Mouse (Mus musculus) erythroid progenitor cell, adult 5-6 weeks (primary cell): ENCODE data around the gene Sparc. TPM values are rescaled to one million over a fixed set of nuclear protein-coding genes. Genes with fewer than 3 reads are reported as not detected.

Experiments
- ATAC-seq: replicated peaks from 2 replicates; pipeline ENCODE4 v1.8.0; 2016; ENCODE audit warnings: moderate number of reproducible peaks, mild to moderate bottlenecking, moderate TSS enrichment, inconsistent platforms; ENCODE audit not compliant: poor library complexity, low FRiP score, severe bottlenecking
- total RNA-seq, 2 experiments: library from RNA; stranded (forward) in 1 of 2; stranded (reverse) in 1 of 2; fragments of 150-400 nt in 1 of 2; fragments of 186-747, 209-891 nt in 1 of 2; gene quantifications; 2 replicates each; pipeline versions ENCODE4 v1.2.3 to v1.2.4; 2015 to 2017; ENCODE audit warnings: low replicate concordance in 2 of 2

Sparc gene
- total RNA-seq, 2 experiments from 2014 or later: 3.8 to 9.3 TPM

- no peak for ATAC-seq
Measured at GRCm38 (mm10) chr11:55410502-55410901, 12.5 kb downstream of the Sparc start.

- ATAC-seq: no peak
Measured at GRCm38 (mm10) chr11:55410005-55410404, 13.0 kb downstream of the Sparc start.

- ATAC-seq: no peak
Measured at GRCm38 (mm10) chr11:55407133-55407532, 15.8 kb downstream of the Sparc start.

GRCm38 (mm10) chr11:55405601-55406469, 17.1 kb downstream of the Sparc start:
- ATAC-seq: no peak

GRCm38 (mm10) chr11:55404659-55405457, 18.1 kb downstream of the Sparc start:
- no peak for ATAC-seq

GRCm38 (mm10) chr11:55400863-55401262, 22.1 kb downstream of the Sparc start:
- ATAC-seq: no peak

- no peak for ATAC-seq
Measured at GRCm38 (mm10) chr11:55398371-55398770, 24.6 kb downstream of the Sparc start.

GRCm38 (mm10) chr11:55397441-55397840, 25.5 kb downstream of the Sparc start:
- no peak for ATAC-seq

GRCm38 (mm10) chr11:55397036-55397435, 25.9 kb downstream of the Sparc start:
- no peak for ATAC-seq

- ATAC-seq: no peak
Measured at GRCm38 (mm10) chr11:55395073-55395642, 27.8 kb downstream of the Sparc start.

- ATAC-seq: no peak
Measured at GRCm38 (mm10) chr11:55394592-55394991, 28.4 kb downstream of the Sparc start.

GRCm38 (mm10) chr11:55392474-55392873, 30.5 kb downstream of the Sparc start:
- no peak for ATAC-seq

GRCm38 (mm10) chr11:55389778-55390177, 33.2 kb downstream of the Sparc start:
- ATAC-seq: peak; percentile 48; the same call in 1 of the 2 replicates

- no peak for ATAC-seq
Measured at GRCm38 (mm10) chr11:55387576-55387975, 35.4 kb downstream of the Sparc start.

GRCm38 (mm10) chr11:55386424-55387063, 36.4 kb downstream of the Sparc start:
- ATAC-seq: 0 out of 2 replicates have a peak, but pooled peaks have one; percentile 61

GRCm38 (mm10) chr11:55383463-55384045, 39.4 kb downstream of the Sparc start:
- ATAC-seq: no peak

- ATAC-seq: no peak
Measured at GRCm38 (mm10) chr11:55380908-55381307, 42.1 kb downstream of the Sparc start.

GRCm38 (mm10) chr11:55378371-55378770, 44.6 kb downstream of the Sparc start:
- ATAC-seq: no peak

GRCm38 (mm10) chr11:55373838-55374237, 49.1 kb downstream of the Sparc start:
- 0 out of 2 replicates have a peak, but pooled peaks have one; percentile 60 for ATAC-seq

GRCm38 (mm10) chr11:55373373-55373772, 49.6 kb downstream of the Sparc start:
- no peak for ATAC-seq
